Mouse (Mus musculus) bone marrow macrophage, adult 2 months (primary cell): ENCODE measurements around the gene Dgkb.

Experiments
- CTCF ChIP-seq: IDR thresholded peaks from 2 replicates; pipeline ENCODE4 v1.5.1; 2012; ENCODE audit warnings: low read depth, mild to moderate bottlenecking, low read length, moderate library complexity
- POLR2A ChIP-seq: IDR thresholded peaks from 2 replicates; pipeline ENCODE4 v1.6.1; 2012; ENCODE audit warnings: mild to moderate bottlenecking, low read depth, low read length, borderline replicate concordance

GRCm38 (mm10) chr12:38301497-38301896, 484.0 kb downstream of the Dgkb start:
- TF ChIP-seq CTCF, result no peak
- TF ChIP-seq POLR2A, result no peak
